Mouse (Mus musculus) embryonic facial prominence, embryonic 14.5 days (tissue): ENCODE results near the gene Olfr720. TPM values are rescaled to one million over a fixed set of nuclear protein-coding genes. Genes with fewer than 3 reads are reported as not detected.

Source experiments
- ATAC-seq: fragments of 200-750 bp; cut with Nextera tagmentation; 2 replicates; pipeline ENCODE4 v1.8.0; 2017; ENCODE audit warnings: low read depth, moderate number of reproducible peaks, moderate TSS enrichment
- DNase-seq: peaks from one replicate; pipeline ENCODE4 v3.0.0-alpha.2; 2015; ENCODE audit warnings: low spot score
- H3K27ac ChIP-seq: fragments of 300-500 bp; sonication (generic); replicated peaks from 2 replicates; pipeline ENCODE4 v1.5.1; 2014; ENCODE audit warnings: low read depth, mild to moderate bottlenecking, low read length, moderate library complexity
- H3K27me3 ChIP-seq: fragments of 300-500 bp; sonication (generic); replicated peaks from 2 replicates; pipeline ENCODE4 v1.6.1; 2014; ENCODE audit warnings: low read length; ENCODE audit not compliant: control insufficient read depth, insufficient read depth
- H3K36me3 ChIP-seq: fragments of 300-500 bp; sonication (generic); 2 replicates; pipeline ENCODE4 v1.6.1; 2014; ENCODE audit warnings: low read length, mixed read lengths; ENCODE audit not compliant: control insufficient read depth, insufficient read depth
- H3K4me1 ChIP-seq: fragments of 300-500 bp; sonication (generic); 2 replicates; pipeline ENCODE4 v1.6.1; 2014; ENCODE audit warnings: antibody characterized with exemption, low read length; ENCODE audit not compliant: control insufficient read depth, insufficient read depth
- H3K4me2 ChIP-seq: fragments of 300-500 bp; sonication (generic); 2 replicates; pipeline ENCODE4 v1.6.1; 2014; ENCODE audit warnings: low read depth, mild to moderate bottlenecking, low read length, moderate library complexity, mixed read lengths
- H3K4me3 ChIP-seq: fragments of 300-500 bp; sonication (generic); 2 replicates; pipeline ENCODE4 v1.5.1; 2014; ENCODE audit warnings: low read depth, mild to moderate bottlenecking, low read length
- H3K9ac ChIP-seq: fragments of 300-500 bp; sonication (generic); 2 replicates; pipeline ENCODE4 v1.6.1; 2014; ENCODE audit warnings: low read depth, mild to moderate bottlenecking, low read length, moderate library complexity, mixed read lengths
- H3K9me3 ChIP-seq: fragments of 300-500 bp; sonication (generic); 2 replicates; pipeline ENCODE4 v1.6.1; 2016; ENCODE audit warnings: low read length; ENCODE audit not compliant: control insufficient read depth
- WGBS: fragments of 180-500 bp; shearing (Covaris S2); extraction: QIAGEN DNeasy Blood & Tissue Kit; methylation state at CpG from one replicate; pipeline ENCODE4 v1.1.7; 2014; 5-methylcytosine and 5-hydroxymethylcytosine counted together
- polyA plus RNA-seq: library from polyadenylated mRNA; unstranded; fragments of >200 nt; fragmentation: Nextera tagmentation; extraction: Ambion mirVana; gene quantifications from 2 replicates; pipeline ENCODE4 v1.2.1, GENCODE M21; 2014

Olfr720 gene
- polyA plus RNA-seq: 0.17 and 0.38 TPM in 2 replicates

DNA sequence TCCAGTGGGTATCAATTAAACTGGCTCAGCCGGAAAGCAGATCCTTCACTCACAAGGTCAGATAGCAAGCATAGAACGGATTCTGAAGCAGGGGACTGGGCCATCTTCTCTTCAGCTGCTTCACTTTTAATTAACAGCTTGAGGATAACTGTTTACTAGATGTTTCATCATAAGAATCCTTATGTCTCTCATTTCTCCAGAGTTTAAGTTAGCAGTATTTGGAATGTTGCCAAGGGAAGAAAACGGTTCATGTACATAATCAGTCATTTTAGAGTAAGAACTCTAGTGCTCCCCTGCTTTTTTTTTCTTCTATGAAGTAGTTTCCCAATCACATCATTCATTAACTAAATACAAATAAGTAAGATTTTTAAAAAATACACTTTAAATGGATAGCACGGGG, at the start of gene Olfr720:
Olfr720 (minus strand) TSS at position 101 of the 400 bp plus-strand sequence.
- no peak for ATAC-seq

More for the DNA sequence above, at the start of gene Olfr720:
- 75% methylated on average over 4 of the region's 4 CpGs for WGBS
- no peak within 1 kb of the TSS for H3K4me2 ChIP-seq
- no peaks in the 10 kb centered on the region for H3K4me1 ChIP-seq
- DNase-seq: peak; percentile 0
- no peak within 1 kb of the TSS for H3K4me3 ChIP-seq
- H3K27me3 ChIP-seq: no peaks in the 10 kb centered on the region
- no peaks in the 10 kb centered on the region for H3K9me3 ChIP-seq
- H3K9ac ChIP-seq: no peak within 1 kb of the TSS
- no peaks in the 10 kb centered on the region for H3K36me3 ChIP-seq
- no peak within 1 kb of the TSS for H3K27ac ChIP-seq

Other genes starting within 250 kb of the Olfr720 start
- gene Atxn7, start 225.4 kb downstream of the Olfr720 start, polyA plus RNA-seq: 5.7 and 6.5 TPM in 2 replicates
- 177 and 179 TPM in 2 replicates for gene Thoc7, start 225.0 kb downstream of the Olfr720 start, polyA plus RNA-seq
- 226 and 249 TPM in 2 replicates for gene Psmd6, start 65.9 kb downstream of the Olfr720 start, polyA plus RNA-seq
- not detected in 2 replicates for gene Olfr31, start 136.0 kb upstream of the Olfr720 start, polyA plus RNA-seq
- gene Il3ra, start 159.4 kb upstream of the Olfr720 start, polyA plus RNA-seq: 3.8 and 5.9 TPM in 2 replicates
- 0.35 and 0.40 TPM in 2 replicates for gene Olfr721-ps1, start 214.5 kb upstream of the Olfr720 start, polyA plus RNA-seq